Mouse (Mus musculus) E14TG2a.4 (cell line): ENCODE data around the gene Coq5.

ENCODE experiments used
- CTCF ChIP-seq: conservative IDR thresholded peaks from 2 replicates; pipeline ENCODE4 v1.5.1; 2014; ENCODE audit warnings: low read length
- NANOG ChIP-seq: IDR thresholded peaks from 2 replicates; pipeline ENCODE4 v1.6.1; 2014; ENCODE audit warnings: borderline replicate concordance, low read length, mixed read lengths

DNA sequence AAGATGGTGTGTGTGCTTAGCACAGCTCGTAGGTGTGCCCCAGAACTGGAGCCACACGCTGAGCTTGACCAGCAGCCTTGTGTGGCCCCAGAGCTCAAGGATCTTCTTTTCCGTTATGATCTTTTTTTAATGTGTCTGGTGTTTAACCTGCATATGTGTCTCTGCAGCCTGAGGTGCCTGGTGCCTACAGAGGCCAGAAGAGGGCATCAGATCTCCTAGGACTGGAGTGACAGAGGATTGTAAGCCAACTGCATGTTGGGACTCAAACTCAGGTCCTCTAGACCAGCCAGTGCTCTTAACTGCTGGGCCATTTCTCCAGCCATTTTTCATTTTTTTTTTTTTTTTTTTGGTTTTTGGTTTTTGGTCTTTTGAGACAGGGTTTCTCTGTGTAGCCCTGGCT is 5.3 kb downstream of the Coq5 start:
- TF ChIP-seq CTCF (no peak), NANOG (no peak)
